Mouse (Mus musculus): ENCODE measurements around the gene Pcf11.

Gene Pcf11

DNA sequence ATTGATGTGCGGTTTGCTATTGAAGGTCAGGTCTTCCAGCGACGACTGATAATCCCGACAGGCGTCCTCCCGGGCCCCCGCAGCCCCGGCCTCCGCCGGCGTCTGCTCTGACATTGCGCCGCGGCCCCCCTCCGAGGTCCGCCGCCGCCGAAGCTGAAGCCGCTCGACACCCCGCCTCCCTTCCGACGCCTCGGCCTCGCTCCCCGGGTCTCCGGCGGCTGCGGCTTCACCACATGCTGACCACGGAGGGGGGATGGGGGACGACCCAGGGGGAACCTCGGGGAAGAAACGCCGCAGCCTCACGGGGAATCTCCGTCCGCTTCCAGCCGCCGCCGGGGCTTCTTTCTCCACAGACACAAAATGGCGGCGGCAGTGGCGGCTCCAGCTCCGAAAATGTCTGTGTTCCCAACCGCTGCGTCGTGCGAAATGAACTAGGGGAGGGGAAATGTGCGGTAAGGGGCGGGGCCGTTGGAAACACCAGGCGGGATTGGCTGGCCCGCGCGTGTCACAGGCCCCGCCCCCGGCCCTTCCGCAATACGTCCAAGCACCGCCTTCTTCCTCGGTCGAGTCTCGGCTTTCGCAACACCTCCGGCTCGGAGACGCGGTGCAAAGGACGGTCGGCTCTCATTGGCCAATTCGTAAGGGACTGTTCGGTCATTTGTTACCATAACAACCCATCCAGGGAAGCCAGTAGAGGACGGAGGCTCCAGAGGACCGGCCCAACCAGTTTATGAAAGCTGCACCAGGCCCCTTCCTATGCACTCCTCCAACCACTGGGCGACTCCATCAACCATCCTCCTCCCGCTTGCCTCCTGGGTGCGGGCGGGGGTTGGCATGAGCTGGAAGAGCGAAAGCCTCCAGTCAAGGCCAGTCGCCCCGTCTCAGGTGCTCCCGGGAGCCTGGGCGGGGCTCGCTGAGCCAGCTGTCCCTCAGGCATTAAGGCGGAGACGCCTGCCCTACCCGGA, at the start of gene Pcf11:
TSS of gene Pcf11 (minus strand) at position 428 of the 965 bp plus-strand sequence.
- peak; percentile 95 to 96 for DNase-seq (ENCODE audit: low spot score in 2 of 2)

DNA sequence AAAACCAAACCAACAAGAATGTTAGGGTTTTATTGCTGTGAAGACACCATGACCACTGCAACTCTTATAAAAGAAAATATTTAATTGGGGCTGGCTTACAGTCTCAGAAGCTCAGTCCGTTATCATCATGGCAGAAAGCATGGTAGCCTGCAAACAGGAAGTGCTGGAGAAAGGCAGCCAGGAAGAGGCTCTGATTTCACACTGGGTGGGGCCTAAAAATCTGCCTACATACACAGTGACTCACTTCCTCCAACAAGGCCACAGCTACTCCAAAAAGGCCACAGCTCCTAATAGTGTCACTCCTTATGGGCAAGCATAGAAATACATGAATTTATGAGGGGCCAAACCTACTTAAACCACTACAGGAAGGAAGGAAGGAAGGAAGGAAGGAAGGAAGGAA, 45.3 kb upstream of the Pcf11 start:
- no peak for DNase-seq (ENCODE audit: low spot score in 2 of 2)

DNA sequence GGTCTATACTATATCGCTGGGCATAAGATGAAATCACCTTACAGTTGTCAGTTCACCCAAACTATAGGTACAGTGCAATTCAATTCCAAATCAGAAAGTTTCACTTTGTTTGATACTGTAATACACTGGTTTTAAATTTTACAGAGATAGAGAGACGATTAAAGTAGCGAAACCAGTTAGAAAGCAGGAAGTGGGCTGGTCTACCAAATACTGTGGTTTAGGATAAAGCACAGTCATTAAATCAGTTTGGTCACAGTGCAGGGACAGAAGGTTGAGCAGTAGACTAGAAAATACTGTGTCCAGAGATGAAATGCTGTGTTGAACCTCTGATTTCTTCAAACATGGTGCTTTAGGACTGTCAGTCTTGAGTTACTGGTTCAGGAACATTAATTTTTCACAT, 41.9 kb upstream of the Pcf11 start:
- no peak for DNase-seq (ENCODE audit: low spot score in 2 of 2)

DNA sequence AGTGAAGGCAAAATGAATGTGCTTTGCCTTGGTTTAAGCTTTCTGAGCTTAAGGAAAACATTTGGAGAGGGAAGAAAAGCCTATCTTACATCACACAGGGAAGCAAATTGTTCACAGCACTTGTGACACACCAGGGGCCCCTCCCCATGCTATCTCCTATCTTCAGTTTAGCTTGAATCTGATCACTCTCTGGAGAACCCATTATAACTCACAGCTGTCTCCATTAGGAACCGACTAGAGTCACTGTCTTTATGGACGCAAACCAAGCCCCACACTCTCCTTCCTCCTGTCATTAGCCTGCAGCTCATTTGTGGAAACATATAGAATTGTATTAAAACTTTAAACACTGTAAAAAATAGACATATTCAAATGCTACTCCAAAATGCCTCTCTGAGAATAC, 39.8 kb upstream of the Pcf11 start:
- no peak for DNase-seq (ENCODE audit: low spot score in 2 of 2)

DNA sequence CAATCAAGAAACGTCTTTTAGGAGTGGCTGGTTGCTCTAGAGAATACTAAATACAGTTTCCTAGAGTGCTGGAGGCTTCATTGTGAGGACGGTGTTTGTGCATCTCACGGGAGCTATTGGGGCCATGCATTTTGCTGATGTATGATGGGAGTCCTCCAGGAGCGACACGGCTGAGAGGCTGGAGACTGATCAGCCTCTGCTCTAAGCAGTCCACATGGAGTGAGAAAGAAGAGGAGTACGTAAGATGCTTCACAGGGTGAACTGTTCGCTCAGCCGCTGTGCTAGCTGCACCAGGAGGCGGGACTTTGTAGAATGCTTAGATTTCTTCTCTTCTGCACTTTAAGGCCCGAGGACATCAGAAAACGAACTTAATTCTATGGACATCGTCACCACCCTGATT, 37.0 kb upstream of the Pcf11 start:
- no peak for DNase-seq (ENCODE audit: low spot score in 2 of 2)

DNA sequence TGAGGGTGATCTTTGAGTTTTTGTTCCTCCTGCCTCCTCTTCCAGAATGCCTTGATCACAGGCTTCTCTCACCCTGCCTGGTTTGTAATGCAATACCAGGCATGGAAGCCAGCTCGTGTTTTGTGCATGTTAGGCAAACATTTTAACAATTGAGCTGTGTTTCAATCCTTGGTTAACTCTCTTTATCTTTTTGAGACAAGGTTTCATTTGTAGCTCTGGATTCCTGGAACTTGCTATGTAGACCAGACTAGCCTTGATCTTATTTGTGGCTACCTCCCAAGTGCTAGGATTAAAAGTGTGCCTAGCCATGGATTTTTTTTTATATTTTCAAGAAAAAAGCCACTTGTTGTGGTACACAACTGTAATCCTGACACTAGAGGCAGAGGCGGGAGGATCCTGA, 35.8 kb upstream of the Pcf11 start:
- no peak for DNase-seq (ENCODE audit: low spot score in 2 of 2)

DNA sequence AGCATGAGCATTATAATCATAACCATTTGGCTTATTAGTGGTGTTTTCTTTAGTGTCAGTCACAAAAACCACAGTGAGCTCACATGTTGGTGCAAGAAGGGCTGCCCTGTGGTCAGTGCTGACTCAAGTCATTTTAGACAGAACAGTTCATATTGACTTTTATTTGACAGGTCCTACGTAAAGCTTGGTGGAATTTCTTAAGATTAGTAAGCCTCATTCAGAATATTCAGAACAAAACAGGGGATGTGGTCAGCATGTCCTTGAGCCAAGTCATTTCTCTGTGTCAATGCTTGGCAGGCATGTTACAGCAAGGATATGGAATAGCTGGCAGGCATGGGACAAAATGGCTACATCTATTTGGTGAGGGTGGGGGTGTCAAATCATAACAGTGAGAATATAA, 33.9 kb upstream of the Pcf11 start:
- no peak for DNase-seq (ENCODE audit: low spot score in 2 of 2)

DNA sequence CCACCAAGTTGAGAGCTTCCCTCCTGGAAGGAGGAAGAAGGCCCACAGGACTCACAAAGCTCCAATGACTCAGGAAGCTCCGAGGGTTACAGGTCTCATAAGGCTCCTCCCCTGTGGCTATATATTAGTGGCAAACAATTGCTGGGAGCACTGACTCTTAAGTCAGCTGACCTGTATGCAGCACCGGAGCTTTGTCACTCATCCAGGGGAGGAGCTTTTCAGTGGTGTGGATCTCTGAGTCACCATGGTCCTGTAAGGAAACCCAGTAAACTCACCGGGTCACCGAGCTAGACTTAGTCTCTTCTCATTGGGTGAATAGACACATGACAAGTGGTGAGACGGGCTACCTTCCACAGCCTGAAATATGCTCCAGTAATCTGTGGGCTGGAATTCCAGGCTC, 29.0 kb upstream of the Pcf11 start:
- no peak for DNase-seq (ENCODE audit: low spot score in 2 of 2)

DNA sequence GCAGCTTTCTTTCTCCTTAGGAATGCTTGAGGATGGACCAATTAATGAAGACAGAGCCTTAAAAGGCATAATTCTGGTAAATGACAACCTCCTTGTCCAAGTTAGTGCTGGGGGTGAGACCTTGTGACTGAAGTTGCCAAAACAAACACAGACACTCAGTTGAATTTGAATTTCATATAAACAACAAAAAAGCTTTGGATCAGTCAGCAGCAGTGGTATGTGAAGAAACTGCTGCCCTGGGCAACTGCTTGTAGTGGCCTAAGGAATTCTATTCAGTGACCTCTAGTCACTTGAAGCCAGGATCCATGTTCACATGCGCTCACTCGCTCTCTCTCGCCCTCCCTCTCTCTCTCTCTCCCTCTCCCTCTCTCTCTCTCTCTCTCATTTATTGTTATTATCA, 26.7 kb upstream of the Pcf11 start:
- no peak for DNase-seq (ENCODE audit: low spot score in 2 of 2)

DNA sequence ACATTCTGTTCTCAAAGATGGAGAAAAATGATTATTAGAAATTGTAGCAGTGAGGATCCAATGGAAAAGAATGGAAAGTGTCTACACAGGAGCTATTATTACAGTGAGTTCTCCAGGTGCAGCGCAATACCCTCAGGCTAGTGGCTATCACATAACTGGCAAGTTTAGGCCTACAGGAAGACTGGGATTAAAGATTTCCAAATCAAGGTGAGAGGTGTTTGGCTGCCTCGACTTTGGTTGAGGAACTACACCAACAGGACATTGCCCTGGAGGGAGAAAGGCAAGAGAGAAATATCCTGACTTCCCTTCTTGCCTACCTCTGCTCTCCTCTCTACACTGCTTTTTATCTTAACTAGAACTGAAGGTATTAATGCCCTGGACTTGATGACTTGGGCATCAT, 19.4 kb upstream of the Pcf11 start:
- DNase-seq (ENCODE audit: low spot score in 2 of 2), result no peak

DNA sequence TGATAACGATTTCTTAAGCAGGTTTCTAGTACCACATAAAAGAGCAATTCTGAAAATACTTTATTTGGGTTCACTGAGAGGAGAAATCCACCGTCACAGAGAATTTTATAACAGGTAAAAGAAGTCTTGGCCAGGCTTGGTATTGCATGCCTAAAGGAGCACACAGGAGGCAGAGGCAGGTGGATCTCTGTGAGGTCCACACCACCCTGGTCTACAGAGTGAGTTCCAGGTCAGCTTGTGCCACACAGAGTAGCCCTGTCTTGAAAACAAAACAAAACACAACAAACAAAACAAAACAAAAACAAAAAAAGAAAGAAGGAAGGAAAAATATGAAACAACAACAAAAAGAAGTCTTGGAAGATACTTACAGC, 18.6 kb upstream of the Pcf11 start:
- no peak for DNase-seq (ENCODE audit: low spot score in 2 of 2)

DNA sequence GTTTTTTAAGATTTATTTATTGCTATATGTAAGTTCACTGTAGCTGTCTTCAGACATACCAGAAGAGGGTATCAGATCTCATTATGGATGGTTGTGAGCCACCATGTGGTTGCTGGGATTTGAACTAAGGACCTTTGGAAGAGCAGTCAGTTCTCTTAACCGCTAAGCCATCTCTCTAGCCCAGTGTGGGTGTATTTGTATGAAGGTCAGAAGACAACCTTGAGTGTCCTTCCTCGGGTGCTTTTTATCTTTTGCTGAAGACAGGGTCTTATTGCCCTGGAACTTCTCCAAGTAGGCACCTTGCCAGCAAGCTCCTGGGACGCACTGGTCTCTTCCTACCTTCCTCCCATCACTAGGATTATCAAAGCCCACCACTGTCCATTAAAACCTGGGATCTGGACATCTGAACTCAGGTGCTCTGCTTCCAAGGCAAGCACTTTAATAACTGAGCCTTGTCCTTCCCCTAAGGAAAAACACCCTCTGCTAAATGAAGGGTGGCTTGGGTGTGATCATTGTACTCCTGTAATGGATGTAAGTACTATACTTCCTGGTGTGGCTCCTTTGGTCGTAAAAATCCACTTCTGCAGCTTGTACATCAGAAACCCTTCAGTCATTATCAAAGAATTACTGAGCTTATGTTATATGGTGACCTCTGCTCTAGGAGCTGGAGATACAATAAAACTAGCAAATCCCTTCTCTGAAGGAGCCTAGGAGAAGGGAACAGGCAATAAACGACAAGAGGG, 18.0 kb upstream of the Pcf11 start:
- DNase-seq (ENCODE audit: low spot score in 2 of 2), result no peak

DNA sequence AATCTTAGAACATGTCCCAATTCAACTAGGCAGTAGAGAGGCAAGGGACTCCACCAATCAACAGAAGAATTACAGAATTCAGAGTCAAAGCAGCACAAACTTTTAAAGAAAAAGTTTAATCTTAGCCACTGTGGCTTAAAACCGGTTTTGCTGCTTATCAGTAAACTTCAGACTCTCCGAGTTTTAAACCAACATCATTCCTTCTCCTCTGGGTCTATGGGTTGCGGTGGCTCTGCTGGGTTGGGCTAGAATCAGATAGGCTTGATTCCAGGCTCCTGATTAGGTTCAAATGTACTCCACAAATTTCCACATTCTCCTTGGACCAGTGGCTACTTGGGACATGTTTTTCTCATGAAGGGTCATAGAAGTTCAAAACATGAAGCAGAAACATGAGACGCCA, 7.6 kb upstream of the Pcf11 start:
- DNase-seq (ENCODE audit: low spot score in 2 of 2), result no peak

DNA sequence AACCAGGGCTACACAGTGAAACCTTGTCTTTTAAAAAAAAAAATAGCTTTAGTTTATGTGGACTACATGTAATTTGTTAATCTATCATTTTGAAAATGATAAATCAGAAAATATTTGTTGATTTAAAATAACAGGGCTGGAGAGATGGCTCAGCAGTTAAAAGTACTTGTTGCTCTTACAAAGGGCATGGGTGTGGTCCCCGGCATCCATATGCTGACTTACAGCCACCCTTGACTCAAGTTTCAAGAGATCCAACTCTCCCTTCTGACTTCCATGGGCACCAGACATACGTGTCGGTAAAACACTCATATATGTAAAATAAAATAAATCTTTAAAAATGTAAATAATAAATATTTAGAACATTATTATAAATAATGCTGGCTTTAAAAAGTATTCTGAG, 5.4 kb upstream of the Pcf11 start:
- no peak for DNase-seq (ENCODE audit: low spot score in 2 of 2)

DNA sequence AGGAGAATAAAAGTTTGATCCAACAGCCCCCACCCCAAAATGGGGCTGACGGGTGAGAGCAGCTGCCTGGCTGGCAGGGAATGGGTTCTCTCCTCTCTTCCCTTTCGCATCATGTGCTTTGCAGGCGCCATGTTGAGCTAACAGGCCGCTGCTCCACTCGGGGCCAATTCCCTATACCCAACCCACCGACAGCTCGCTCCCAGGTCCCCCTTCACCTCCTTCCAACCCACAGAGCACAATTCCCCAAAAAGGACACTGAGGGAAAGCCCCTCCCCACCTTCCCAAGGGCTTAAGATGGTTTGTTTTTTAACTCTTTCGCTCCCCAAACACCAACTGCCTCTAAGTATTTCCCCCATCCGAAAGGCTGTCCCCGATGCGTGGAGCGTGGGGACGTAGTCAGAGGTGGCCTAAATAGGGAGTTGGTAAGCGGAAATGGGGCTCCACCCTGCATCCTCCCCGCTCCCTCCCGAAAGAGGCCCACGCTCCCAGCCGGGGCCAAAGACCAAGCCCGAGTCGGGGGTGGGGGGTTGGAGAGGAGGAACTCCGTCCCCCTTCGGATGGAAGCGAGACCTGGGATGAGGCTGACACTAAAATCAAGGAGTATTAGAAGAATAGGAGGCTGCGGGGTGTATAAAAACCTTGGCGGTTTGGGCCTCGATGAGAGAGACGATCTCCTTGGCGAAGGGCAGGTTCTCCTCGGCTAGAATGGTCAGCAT, 785 bp downstream of the Pcf11 start:
- DNase-seq (ENCODE audit: low spot score in 2 of 2), result peak; percentile 45 to 55

DNA sequence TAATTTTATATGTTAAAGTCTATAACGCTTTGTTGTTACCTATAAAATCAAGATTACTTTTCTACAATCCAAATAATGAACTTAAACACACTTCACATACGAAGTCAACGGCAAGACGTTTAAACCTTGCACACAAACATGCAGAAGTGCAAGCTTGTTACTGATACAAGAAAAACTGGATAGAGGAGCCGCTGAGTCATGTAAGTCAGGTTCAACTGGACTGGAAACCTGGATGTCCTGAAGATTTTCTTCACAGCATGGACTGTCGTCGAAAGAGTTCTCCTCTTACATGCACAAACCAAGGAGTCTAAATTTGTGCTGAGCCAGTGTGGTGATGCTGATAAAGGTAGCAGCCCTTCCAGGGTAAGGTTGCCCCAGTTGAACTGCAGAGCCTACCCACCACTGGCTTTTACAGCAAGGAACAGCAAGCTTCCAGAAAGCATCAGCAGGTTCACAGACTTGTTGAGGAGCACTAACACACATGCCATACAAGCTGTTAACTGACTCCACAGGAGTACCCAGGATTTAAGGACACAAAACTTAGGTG, 3.4 kb downstream of the Pcf11 start:
- no peak for DNase-seq (ENCODE audit: low spot score in 2 of 2)

DNA sequence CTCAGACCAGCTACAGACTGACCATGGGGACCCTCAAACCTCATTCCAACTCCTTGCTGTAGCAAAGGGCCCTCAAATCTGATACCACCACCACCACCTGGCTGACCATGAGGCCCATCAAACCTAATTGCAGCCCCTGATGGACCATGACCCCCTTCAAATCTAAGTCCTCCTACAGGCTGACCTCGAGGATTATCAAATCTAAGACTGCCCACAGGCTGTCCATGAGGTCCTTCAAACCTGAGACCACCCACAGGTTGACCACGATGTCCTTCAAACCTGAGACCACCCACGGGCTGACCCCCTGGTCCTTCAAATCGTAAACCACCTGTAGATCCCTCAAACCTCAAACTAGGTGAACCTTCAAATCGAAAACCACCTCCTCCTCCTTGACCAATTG, 11.7 kb downstream of the Pcf11 start:
- no peak for DNase-seq (ENCODE audit: low spot score in 2 of 2)

DNA sequence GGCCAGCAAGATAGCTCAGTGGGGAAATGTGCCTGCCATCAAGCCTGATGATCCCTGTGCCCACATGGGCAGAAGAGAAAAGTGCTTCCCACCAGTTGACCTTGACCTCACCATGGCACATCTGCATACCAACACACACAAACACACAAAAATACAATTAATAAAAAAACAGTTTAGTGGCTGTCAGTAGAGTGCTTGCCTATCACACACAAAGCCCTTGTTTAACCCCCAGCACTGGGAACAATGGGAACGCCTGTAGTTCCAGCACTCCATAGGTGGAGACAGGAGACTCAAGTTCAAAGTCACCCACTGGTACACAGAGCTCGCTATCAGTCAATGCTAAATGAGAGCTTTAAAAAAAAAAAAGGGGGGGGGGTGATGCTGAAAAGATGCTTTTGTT, 13.3 kb downstream of the Pcf11 start:
- no peak for DNase-seq (ENCODE audit: low spot score in 2 of 2)

DNA sequence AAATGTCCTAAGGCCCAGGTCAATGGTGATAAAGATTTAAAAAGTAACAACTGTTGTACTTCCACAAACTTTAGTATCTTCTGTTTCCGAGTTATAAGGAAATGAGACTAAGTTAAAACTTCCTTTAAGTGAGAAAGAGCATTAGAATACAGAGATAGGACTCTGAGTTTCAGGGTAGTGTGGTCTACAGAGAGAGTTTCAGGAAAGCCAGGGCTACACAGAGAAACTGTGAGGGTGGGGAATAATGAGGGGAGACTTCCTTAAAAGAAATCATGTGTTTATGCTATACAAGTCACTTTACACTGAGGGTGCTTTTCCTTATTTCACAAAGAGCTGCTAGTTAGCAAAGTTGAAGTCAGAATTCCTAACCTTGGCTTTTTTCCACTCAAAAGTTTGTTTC, 16.4 kb downstream of the Pcf11 start:
- no peak for DNase-seq (ENCODE audit: low spot score in 2 of 2)

DNA sequence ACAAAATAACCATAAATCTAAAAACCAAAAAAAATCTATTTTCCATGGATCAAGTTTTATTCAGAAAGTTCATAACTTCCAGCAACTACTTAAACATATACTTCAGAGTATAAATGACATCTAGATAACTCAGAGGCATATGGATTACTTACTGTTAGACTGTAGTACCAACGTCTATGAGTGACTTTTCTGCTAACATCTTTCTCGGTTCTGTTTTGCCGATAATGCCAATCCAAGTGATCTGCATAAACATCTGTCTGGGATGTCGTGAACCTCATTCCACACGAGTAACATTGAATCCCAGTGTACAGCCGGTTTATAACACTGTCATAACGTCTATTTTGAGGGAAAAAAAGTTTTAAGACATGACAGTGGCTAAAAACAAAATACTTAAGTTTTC, 21.9 kb downstream of the Pcf11 start:
- no peak for DNase-seq (ENCODE audit: low spot score in 2 of 2)

DNA sequence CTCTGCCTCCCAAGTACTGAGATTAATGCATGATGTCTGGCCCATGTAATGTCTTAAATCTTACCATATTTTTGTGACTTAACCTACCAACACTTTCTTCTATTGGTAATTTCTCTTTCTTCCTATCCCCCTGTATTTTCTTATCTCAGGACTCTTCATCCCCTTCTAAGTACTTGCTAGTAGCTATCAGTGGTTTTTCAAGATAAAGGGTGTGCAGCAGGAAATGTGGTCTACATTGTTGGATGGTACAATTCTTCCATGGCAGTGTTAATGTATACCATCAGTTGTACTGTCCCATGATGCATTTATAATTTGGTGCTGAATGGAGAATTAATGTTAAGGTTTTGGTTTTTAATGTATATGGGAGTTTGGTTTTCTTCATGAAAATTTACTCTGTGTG, 27.4 kb downstream of the Pcf11 start:
- no peak for DNase-seq (ENCODE audit: low spot score in 2 of 2)

DNA sequence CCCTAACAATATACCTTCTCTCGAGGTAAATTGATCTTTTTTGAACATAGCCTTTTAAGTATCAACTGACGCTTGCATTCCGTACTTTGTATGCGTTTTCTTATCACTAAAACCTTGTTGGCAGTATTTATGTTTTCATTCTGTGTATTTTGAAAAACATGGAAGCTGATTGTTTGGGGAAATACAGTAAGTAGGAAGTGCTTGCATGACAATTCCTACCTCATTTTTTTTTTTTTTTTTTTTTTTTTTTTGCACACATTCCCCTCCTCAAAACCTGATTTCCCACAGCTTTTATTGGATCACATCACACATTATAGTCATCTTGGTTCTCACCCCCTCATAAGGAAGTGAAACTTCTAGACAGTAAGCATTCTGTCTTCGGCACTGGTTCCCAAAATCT, 31.7 kb downstream of the Pcf11 start:
- DNase-seq (ENCODE audit: low spot score in 2 of 2), result no peak
